Comparison of ENCODE assay signal across 9 mouse cellular contexts in genomic region chr8:115402471-115403197, GRCm38 (mm10).
DNase-seq lines count a peak whose midpoint lies in the region; ATAC-seq and TF ChIP-seq lines count a peak whose summit lies in the region.
"Had no signal": no experiment of that assay in that cellular context is flagged by ENCODE, and none has a peak within 500 bp of the region (broad histone marks: within the 10 kb centered on the region; RNA-seq: fewer than 3 reads in every experiment).

No protein-coding gene starts in this region.

- TF ChIP-seq EP300 in stomach, postnatal 0 days (optimal IDR thresholded peaks at IDR 0.05), result no peak

- no peaks in the 10 kb centered on the region for H3K27me3 ChIP-seq in limb, embryonic 11.5 days (ENCODE audit: control insufficient read depth, insufficient read depth, low read length)
- peaks cover 4% of the 10 kb centered on the region; the same call in 1 of the 2 replicates for H3K27me3 ChIP-seq in limb, embryonic 10.5 days (ENCODE audit: low read depth, poor library complexity, severe bottlenecking)
- no peaks in the 10 kb centered on the region for H3K27me3 ChIP-seq in stomach, postnatal 0 days (ENCODE audit: control insufficient read depth, insufficient read depth, low read length)
- H3K27me3 ChIP-seq: embryonic facial prominence, embryonic 12.5 days had no signal

- peak; percentile 44; the same call in 1 of the 2 replicates for TF ChIP-seq CTCF in bone marrow, adult 2 months (IDR thresholded peaks at IDR 0.05; ENCODE audit: control insufficient read depth, insufficient read depth, low read length)
- TF ChIP-seq CTCF in stomach, postnatal 0 days (IDR thresholded peaks at IDR 0.05; ENCODE audit: low read depth), result peak; percentile 76

- no peak for ATAC-seq in limb, embryonic 11.5 days (ENCODE audit: insufficient number of reproducible peaks, low FRiP score, low TSS enrichment, low read depth)
- no peak for ATAC-seq in stomach, postnatal 0 days (ENCODE audit: low FRiP score, low TSS enrichment)

- no peak overlapping the region for H3K27ac ChIP-seq in limb, embryonic 11.5 days (replicated peaks; ENCODE audit: low read depth, low read length)
- no peak overlapping the region for H3K27ac ChIP-seq in limb, embryonic 10.5 days
- no peak overlapping the region for H3K27ac ChIP-seq in bone marrow, adult 2 months (ENCODE audit: control insufficient read depth, insufficient read depth, low read depth, low read length, poor library complexity)
- no peak overlapping the region for H3K27ac ChIP-seq in stomach, postnatal 0 days (replicated peaks)
- H3K27ac ChIP-seq: embryonic facial prominence, embryonic 12.5 days had no signal

- TF ChIP-seq POLR2A in bone marrow, adult 2 months (IDR thresholded peaks at IDR 0.05; ENCODE audit: borderline replicate concordance, control insufficient read depth, low read depth, low read length), result no peak

- intact Hi-C loops in heart, postnatal 14 days (cut with DNase I), result loop anchor here (2.0 to 10.0 kb wide), 3 partner anchors 306 to 1036 kb away; no protein-coding TSS in a partner anchor

- no peak overlapping the region for H3K9ac ChIP-seq in limb, embryonic 11.5 days (ENCODE audit: low read length)
- H3K9ac ChIP-seq in stomach, postnatal 0 days (ENCODE audit: low read length), result no peak overlapping the region
- H3K9ac ChIP-seq: embryonic facial prominence, embryonic 12.5 days had no signal

- peak; percentile 64 to 88 for DNase-seq in adrenal gland, adult (ENCODE audit: inconsistent age in 2 of 2, low spot score in 1 of 2)
- no peak for DNase-seq in adrenal gland, postnatal 4 days (ENCODE audit: low spot score in 2 of 2)
- DNase-seq in limb, embryonic 11.5 days (ENCODE audit: low spot score), result peak; percentile 37
- no peak for DNase-seq in limb, embryonic 10.5 days (ENCODE audit: low spot score)
- peak; percentile 22 to 42 for DNase-seq in heart, postnatal 14 days
- peak; percentile 18 for DNase-seq in stomach, postnatal 0 days (ENCODE audit: low spot score)
- DNase-seq in spleen, postnatal 14 days (ENCODE audit: low spot score in 2 of 2), result no peak

- H3K36me3 ChIP-seq in limb, embryonic 11.5 days (ENCODE audit: control insufficient read depth, insufficient read depth, low read length), result no peaks in the 10 kb centered on the region
- H3K36me3 ChIP-seq in limb, embryonic 10.5 days, result no peaks in the 10 kb centered on the region
- no peaks in the 10 kb centered on the region for H3K36me3 ChIP-seq in stomach, postnatal 0 days (ENCODE audit: control insufficient read depth, insufficient read depth, low read length)
- H3K36me3 ChIP-seq: embryonic facial prominence, embryonic 12.5 days had no signal

- no peaks in the 10 kb centered on the region for H3K4me1 ChIP-seq in limb, embryonic 11.5 days (ENCODE audit: control insufficient read depth, insufficient read depth, low read length)
- H3K4me1 ChIP-seq in limb, embryonic 10.5 days, result peaks cover 3% of the 10 kb centered on the region; the same call in 1 of the 2 replicates
- H3K4me1 ChIP-seq in bone marrow, adult 2 months (ENCODE audit: control insufficient read depth, insufficient read depth, low read length), result no peaks in the 10 kb centered on the region; the same call in 1 of the 2 replicates
- H3K4me1 ChIP-seq in stomach, postnatal 0 days (replicated peaks; ENCODE audit: control insufficient read depth, insufficient read depth), result no peaks in the 10 kb centered on the region
- H3K4me1 ChIP-seq: embryonic facial prominence, embryonic 12.5 days had no signal

- WGBS in limb, embryonic 11.5 days, result 73% methylated on average over 10 of the region's 10 CpGs
- WGBS in limb, embryonic 10.5 days, result 74% methylated on average over 10 of the region's 10 CpGs
- 76% methylated on average over 10 of the region's 10 CpGs for WGBS in bone marrow, adult 2 months
- WGBS in stomach, postnatal 0 days, result 48% methylated on average over 10 of the region's 10 CpGs

- H3K4me2 ChIP-seq in limb, embryonic 11.5 days (ENCODE audit: low read depth, severe bottlenecking), result no peak overlapping the region
- H3K4me2 ChIP-seq in stomach, postnatal 0 days (replicated peaks; ENCODE audit: low read depth), result no peak overlapping the region
- H3K4me2 ChIP-seq: embryonic facial prominence, embryonic 12.5 days had no signal

- H3K9me3 ChIP-seq in limb, embryonic 11.5 days (ENCODE audit: control insufficient read depth, low read length), result no peaks in the 10 kb centered on the region
- H3K9me3 ChIP-seq in limb, embryonic 10.5 days (replicated peaks), result no peaks in the 10 kb centered on the region
- H3K9me3 ChIP-seq in stomach, postnatal 0 days (ENCODE audit: control insufficient read depth, low read length), result no peaks in the 10 kb centered on the region
- H3K9me3 ChIP-seq: embryonic facial prominence, embryonic 12.5 days had no signal

- no peak overlapping the region for H3K4me3 ChIP-seq in limb, embryonic 11.5 days (ENCODE audit: low read depth, low read length)
- H3K4me3 ChIP-seq in limb, embryonic 10.5 days, result no peak overlapping the region
- no peak overlapping the region for H3K4me3 ChIP-seq in bone marrow, adult 2 months (replicated peaks; ENCODE audit: control insufficient read depth, low read depth, low read length)
- H3K4me3 ChIP-seq in stomach, postnatal 0 days (ENCODE audit: low read depth, low read length), result no peak overlapping the region
- H3K4me3 ChIP-seq: embryonic facial prominence, embryonic 12.5 days had no signal

Comparison
In these comparisons a context has a peak if more than half of its experiments do, and no peak if none do; other contexts are left out.
1. DNase-seq: peak in adrenal gland, adult (2 of 2), limb, embryonic 11.5 days (single experiment), heart, postnatal 14 days (2 of 2) and stomach, postnatal 0 days (single experiment); none in adrenal gland, postnatal 4 days (0 of 2), limb, embryonic 10.5 days (single experiment) and spleen, postnatal 14 days (0 of 2).